Mouse (Mus musculus) hindlimb bud, embryonic 11.5 days (tissue): ENCODE results near the gene Emilin1.

Experiments
- DNase-seq: peaks from one replicate; pipeline ENCODE4 v3.0.0-alpha.2; 2012; ENCODE audit warnings: low read depth, low spot score; ENCODE audit errors: extremely low spot score

Emilin1 gene

GRCm38 (mm10) chr5:30923119-30923518 lies 9.9 kb downstream of the Emilin1 start:
- DNase-seq: no peak

- no peak for DNase-seq
Observed at GRCm38 (mm10) chr5:30924614-30925013, 11.4 kb downstream of the Emilin1 start.

GRCm38 (mm10) chr5:30925217-30925616 lies 12.0 kb downstream of the Emilin1 start:
- no peak for DNase-seq

- no peak for DNase-seq
Observed at GRCm38 (mm10) chr5:30926073-30926472, 12.9 kb downstream of the Emilin1 start.

- DNase-seq: no peak
Observed at GRCm38 (mm10) chr5:30927945-30928529, 14.8 kb downstream of the Emilin1 start.

GRCm38 (mm10) chr5:30930121-30930520 lies 16.9 kb downstream of the Emilin1 start:
- no peak for DNase-seq

- no peak for DNase-seq
Observed at GRCm38 (mm10) chr5:30930846-30931245, 17.6 kb downstream of the Emilin1 start.

- no peak for DNase-seq
Observed at GRCm38 (mm10) chr5:30931378-30931777, 18.2 kb downstream of the Emilin1 start.

- DNase-seq: no peak
Observed at GRCm38 (mm10) chr5:30933705-30934104, 20.5 kb downstream of the Emilin1 start.

- DNase-seq: no peak
Observed at GRCm38 (mm10) chr5:30934725-30935461, 21.7 kb downstream of the Emilin1 start.

- DNase-seq: no peak
Observed at GRCm38 (mm10) chr5:30943004-30943403, 29.8 kb downstream of the Emilin1 start.

GRCm38 (mm10) chr5:30944344-30944743 lies 31.1 kb downstream of the Emilin1 start:
- no peak for DNase-seq

- DNase-seq: no peak
Observed at GRCm38 (mm10) chr5:30944956-30945781, 32.0 kb downstream of the Emilin1 start, which contains the start of gene Cgref1. Gene Cgref1 (minus strand): TSS chr5:30945591.

GRCm38 (mm10) chr5:30948620-30949019 lies 35.4 kb downstream of the Emilin1 start:
- DNase-seq: no peak

- peak; percentile 52 for DNase-seq
Observed at GRCm38 (mm10) chr5:30949654-30950326, 36.6 kb downstream of the Emilin1 start.

- no peak for DNase-seq
Observed at GRCm38 (mm10) chr5:30950451-30950850, 37.2 kb downstream of the Emilin1 start.

GRCm38 (mm10) chr5:30950922-30951321 lies 37.7 kb downstream of the Emilin1 start:
- DNase-seq: no peak

GRCm38 (mm10) chr5:30951706-30952105 lies 38.5 kb downstream of the Emilin1 start:
- DNase-seq: no peak

- DNase-seq: no peak
Observed at GRCm38 (mm10) chr5:30952551-30952950, 39.3 kb downstream of the Emilin1 start.

GRCm38 (mm10) chr5:30954065-30954464 lies 40.9 kb downstream of the Emilin1 start:
- DNase-seq: no peak

GRCm38 (mm10) chr5:30954556-30954955 lies 41.4 kb downstream of the Emilin1 start:
- no peak for DNase-seq
